Mouse (Mus musculus): Measurements from ENCODE around the gene Sec62. TPM values are rescaled to one million over a fixed set of nuclear protein-coding genes. Genes with fewer than 3 reads are reported as not detected.

Gene Sec62
- polyA plus RNA-seq, 1 experiment from 2014 or later: 102 TPM

Other genes starting within 250 kb of the Sec62 start
- 37.7 and 38.4 TPM in 2 replicates for gene Mecom, start 244.9 kb upstream of the Sec62 start, polyA plus RNA-seq (2015; fragmentation: Nextera tagmentation; extraction: Ambion mirVana)
- gene Actrt3, start 192.9 kb upstream of the Sec62 start, polyA plus RNA-seq (2015; fragmentation: Nextera tagmentation; extraction: Ambion mirVana): not detected in 2 replicates
- 30.4 and 31.5 TPM in 2 replicates for gene Mynn, start 190.8 kb upstream of the Sec62 start, polyA plus RNA-seq (2015; fragmentation: Nextera tagmentation; extraction: Ambion mirVana)
- gene Lrriq4, start 148.4 kb upstream of the Sec62 start, polyA plus RNA-seq (2015; fragmentation: Nextera tagmentation; extraction: Ambion mirVana): not detected in 2 replicates
- gene Lrrc34, start 145.0 kb upstream of the Sec62 start, polyA plus RNA-seq (2015; fragmentation: Nextera tagmentation; extraction: Ambion mirVana): 0.42 and 0.89 TPM in 2 replicates
- gene Lrrc31, start 93.0 kb upstream of the Sec62 start, polyA plus RNA-seq (2015; fragmentation: Nextera tagmentation; extraction: Ambion mirVana): 0.10 and 0.30 TPM in 2 replicates
- 0.05 TPM in 1 of 2 replicates, not detected in the other for gene Samd7, start 46.6 kb upstream of the Sec62 start, polyA plus RNA-seq (2015; fragmentation: Nextera tagmentation; extraction: Ambion mirVana)
- gene Gpr160, start 63.1 kb downstream of the Sec62 start, polyA plus RNA-seq (2015; fragmentation: Nextera tagmentation; extraction: Ambion mirVana): 16.8 and 18.6 TPM in 2 replicates
- gene Phc3, start 176.5 kb downstream of the Sec62 start, polyA plus RNA-seq (2015; fragmentation: Nextera tagmentation; extraction: Ambion mirVana): 6.5 and 6.7 TPM in 2 replicates
- gene Prkci, start 202.9 kb downstream of the Sec62 start, polyA plus RNA-seq (2015; fragmentation: Nextera tagmentation; extraction: Ambion mirVana): 29.7 and 38.6 TPM in 2 replicates

Measured in limb, embryonic 15.5 days (tissue).